Mouse (Mus musculus) kidney, adult 2 months (tissue): ENCODE results near the gene Cd36.

Source experiments
- CTCF ChIP-seq: fragments of 200-500 bp; conservative IDR thresholded peaks from 2 replicates; pipeline ENCODE4 v1.5.1; 2011; ENCODE audit warnings: low read depth, mild to moderate bottlenecking, control low read depth, low read length, moderate library complexity, mixed read lengths; ENCODE audit not compliant: insufficient read depth, insufficient read length
- POLR2A ChIP-seq: fragments of 200-500 bp; IDR thresholded peaks from one replicate; pipeline ENCODE4 v1.6.1; 2011; ENCODE audit warnings: low read depth, low read length, control low read depth

DNA sequence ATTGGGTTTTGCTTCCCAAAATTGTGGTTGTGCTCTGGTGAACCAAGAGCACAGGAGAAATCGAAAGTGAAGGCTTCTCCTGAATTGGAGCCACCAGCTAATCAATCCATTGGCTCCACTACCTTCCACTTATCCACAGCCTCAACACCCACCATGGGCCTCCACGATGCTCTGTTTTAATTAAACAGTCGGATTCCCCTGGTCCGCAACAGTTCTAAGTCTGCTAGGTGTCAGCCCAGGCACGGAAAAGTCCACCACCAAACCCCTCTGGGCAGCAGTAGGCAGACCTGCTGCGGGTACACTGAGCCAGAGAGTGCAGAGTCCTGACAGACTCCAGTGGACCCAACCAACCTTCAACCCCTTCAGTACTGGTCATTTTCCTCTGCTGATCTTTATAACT lies 112.0 kb downstream of the Cd36 start:
- TF ChIP-seq CTCF (no peak), POLR2A (no peak)
